Mouse (Mus musculus) neural tube, embryonic 15.5 days (tissue): Measurements from ENCODE around the gene Zc3h7b. TPM values are rescaled to one million over a fixed set of nuclear protein-coding genes. Genes with fewer than 3 reads are reported as not detected.
A peak's percentile ranks its signal among the peaks of the same experiment; 100 is the strongest.

Source experiments
- ATAC-seq: fragments of 200-750 bp; cut with Nextera tagmentation; 2 replicates; pipeline ENCODE4 v1.8.0; 2017; ENCODE audit warnings: mild to moderate bottlenecking, moderate TSS enrichment, moderate library complexity; ENCODE audit not compliant: low FRiP score
- H3K27ac ChIP-seq: fragments of 300-500 bp; sonication (generic); replicated peaks from 2 replicates; pipeline ENCODE4 v1.5.1; 2015; ENCODE audit warnings: mild to moderate bottlenecking, inconsistent platforms
- H3K27me3 ChIP-seq: fragments of 300-500 bp; sonication (generic); replicated peaks from 2 replicates; pipeline ENCODE4 v1.6.1; 2015; ENCODE audit warnings: inconsistent platforms
- H3K36me3 ChIP-seq: fragments of 300-500 bp; sonication (generic); 2 replicates; pipeline ENCODE4 v1.6.1; 2015; ENCODE audit warnings: inconsistent platforms
- H3K4me1 ChIP-seq: fragments of 300-500 bp; sonication (generic); 2 replicates; pipeline ENCODE4 v1.6.1; 2015; ENCODE audit warnings: inconsistent platforms
- H3K4me2 ChIP-seq: fragments of 300-500 bp; sonication (generic); 2 replicates; pipeline ENCODE4 v1.6.1; 2015; ENCODE audit warnings: inconsistent platforms, mild to moderate bottlenecking, moderate library complexity
- H3K4me3 ChIP-seq: fragments of 300-500 bp; sonication (generic); replicated peaks from 2 replicates; pipeline ENCODE4 v1.5.1; 2015; ENCODE audit warnings: mild to moderate bottlenecking, inconsistent platforms
- H3K9ac ChIP-seq: fragments of 300-500 bp; sonication (generic); replicated peaks from 2 replicates; pipeline ENCODE4 v1.6.1; 2015; ENCODE audit warnings: mild to moderate bottlenecking, inconsistent platforms
- H3K9me3 ChIP-seq: fragments of 300-500 bp; sonication (generic); replicated peaks from 2 replicates; pipeline ENCODE4 v1.6.1; 2016; ENCODE audit warnings: inconsistent platforms
- WGBS: fragments of 180-500 bp; shearing (Covaris S2); methylation state at CpG from one replicate; pipeline ENCODE4 v1.1.7; 2015; ENCODE audit warnings: mixed read lengths; 5-methylcytosine and 5-hydroxymethylcytosine counted together
- polyA plus RNA-seq: library from polyadenylated mRNA; unstranded; fragments of >200 nt; fragmentation: Nextera tagmentation; extraction: Ambion mirVana; gene quantifications from 2 replicates; pipeline ENCODE4 v1.2.1, GENCODE M21; 2015

Gene Zc3h7b
- polyA plus RNA-seq, 1 experiment from 2014 or later, result 41.7 TPM

- peaks cover 78% of the 10 kb centered on the region for H3K36me3 ChIP-seq
- no peaks in the 10 kb centered on the region for H3K27me3 ChIP-seq
- no peak overlapping the region for H3K4me3 ChIP-seq
- peaks cover 5% of the 10 kb centered on the region; the same call in 1 of the 2 replicates for H3K4me1 ChIP-seq
- ATAC-seq, result no peak
- no peak overlapping the region for H3K9ac ChIP-seq
- H3K27ac ChIP-seq, result no peak overlapping the region
- no peaks in the 10 kb centered on the region for H3K9me3 ChIP-seq
- H3K4me2 ChIP-seq, result no peak overlapping the region
- WGBS, result 89% methylated on average over 6 of the region's 6 CpGs
These were observed 31.1 kb upstream of the Zc3h7b start for GRCm38 (mm10) chr15:81713742-81714141.

GRCm38 (mm10) chr15:81718336-81719138, 26.3 kb upstream of the Zc3h7b start:
- Histone ChIP-seq H3K9ac (no peak overlapping the region), H3K4me2 (no peak overlapping the region)
- peak; percentile 78 for ATAC-seq

GRCm38 (mm10) chr15:81719139-81719531, 25.7 kb upstream of the Zc3h7b start:
- Histone ChIP-seq H3K4me2 (no peak overlapping the region), H3K4me3 (no peak overlapping the region), H3K9ac (no peak overlapping the region), H3K9me3 (no peaks in the 10 kb centered on the region), H3K27ac (no peak overlapping the region), H3K36me3 (peaks cover 78% of the 10 kb centered on the region), H3K27me3 (no peaks in the 10 kb centered on the region), H3K4me1 (peaks cover 5% of the 10 kb centered on the region; the same call in 1 of the 2 replicates)
- WGBS, result 91% methylated on average over 6 of the region's 6 CpGs
- no peak for ATAC-seq

More at GRCm38 (mm10) chr15:81718336-81719138, 26.3 kb upstream of the Zc3h7b start:
- Histone ChIP-seq H3K4me1 (peaks cover 5% of the 10 kb centered on the region; the same call in 1 of the 2 replicates), H3K9me3 (no peaks in the 10 kb centered on the region), H3K4me3 (no peak overlapping the region), H3K27ac (peak overlapping the region; percentile 10), H3K36me3 (peaks cover 77% of the 10 kb centered on the region), H3K27me3 (no peaks in the 10 kb centered on the region)
- 82% methylated on average over 9 of the region's 9 CpGs for WGBS

GRCm38 (mm10) chr15:81722361-81722760, 22.5 kb upstream of the Zc3h7b start:
- no peak overlapping the region for H3K4me2 ChIP-seq
- H3K27me3 ChIP-seq, result no peaks in the 10 kb centered on the region
- H3K9ac ChIP-seq, result no peak overlapping the region
- no peak overlapping the region for H3K27ac ChIP-seq
- H3K4me1 ChIP-seq, result peaks cover 13% of the 10 kb centered on the region
- ATAC-seq, result no peak
- peaks cover 56% of the 10 kb centered on the region for H3K36me3 ChIP-seq
- no peaks in the 10 kb centered on the region for H3K9me3 ChIP-seq
- no peak overlapping the region for H3K4me3 ChIP-seq
- 92% methylated on average over 5 of the region's 5 CpGs for WGBS

GRCm38 (mm10) chr15:81723653-81724052, 21.2 kb upstream of the Zc3h7b start:
- Histone ChIP-seq H3K9me3 (no peaks in the 10 kb centered on the region), H3K9ac (no peak overlapping the region), H3K4me3 (no peak overlapping the region), H3K36me3 (peaks cover 52% of the 10 kb centered on the region), H3K4me2 (no peak overlapping the region), H3K27ac (no peak overlapping the region), H3K27me3 (no peaks in the 10 kb centered on the region), H3K4me1 (peaks cover 21% of the 10 kb centered on the region)
- ATAC-seq, result no peak
- WGBS, result 92% methylated on average over 11 of the region's 11 CpGs

- WGBS, result 95% methylated on average over 8 of the region's 8 CpGs
- no peaks in the 10 kb centered on the region for H3K9me3 ChIP-seq
- no peak for ATAC-seq
These were observed 18.9 kb upstream of the Zc3h7b start for GRCm38 (mm10) chr15:81725965-81726364.

GRCm38 (mm10) chr15:81729241-81729791, 15.5 kb upstream of the Zc3h7b start:
- Histone ChIP-seq H3K4me2 (peak overlapping the region; percentile 91), H3K36me3 (0 out of 2 replicates have a peak, but pooled peaks cover under 1% of the 10 kb centered on the region), H3K9me3 (no peaks in the 10 kb centered on the region), H3K27ac (peak overlapping the region; percentile 80), H3K4me1 (peaks cover 27% of the 10 kb centered on the region), H3K27me3 (no peaks in the 10 kb centered on the region), H3K9ac (peak overlapping the region; percentile 92), H3K4me3 (peak overlapping the region; percentile 77)
- ATAC-seq, result peak; percentile 53
- WGBS, result under 1% methylated on average over 49 of the region's 49 CpGs

More at GRCm38 (mm10) chr15:81725965-81726364, 18.9 kb upstream of the Zc3h7b start:
- Histone ChIP-seq H3K27me3 (no peaks in the 10 kb centered on the region), H3K9ac (no peak overlapping the region), H3K4me1 (peaks cover 27% of the 10 kb centered on the region), H3K4me3 (no peak overlapping the region), H3K27ac (no peak overlapping the region), H3K4me2 (no peak overlapping the region), H3K36me3 (peaks cover 31% of the 10 kb centered on the region)

- Histone ChIP-seq H3K9ac (peak overlapping the region; percentile 92), H3K36me3 (no peaks in the 10 kb centered on the region), H3K4me1 (peaks cover 27% of the 10 kb centered on the region), H3K27me3 (no peaks in the 10 kb centered on the region), H3K4me2 (peak overlapping the region; percentile 91), H3K9me3 (no peaks in the 10 kb centered on the region), H3K4me3 (peak overlapping the region; percentile 77), H3K27ac (peak overlapping the region; percentile 80)
- 4% methylated on average over 41 of the region's 41 CpGs for WGBS
- ATAC-seq, result peak; percentile 99
These were observed 14.8 kb upstream of the Zc3h7b start for GRCm38 (mm10) chr15:81729792-81730635.

GRCm38 (mm10) chr15:81735075-81735474, 9.8 kb upstream of the Zc3h7b start:
- Histone ChIP-seq H3K9me3 (no peaks in the 10 kb centered on the region), H3K27ac (no peak overlapping the region), H3K4me2 (no peak overlapping the region), H3K27me3 (no peaks in the 10 kb centered on the region), H3K4me1 (no peaks in the 10 kb centered on the region), H3K36me3 (no peaks in the 10 kb centered on the region), H3K9ac (no peak overlapping the region), H3K4me3 (no peak overlapping the region)
- no peak for ATAC-seq
- WGBS, result 58% methylated on average over 3 of the region's 3 CpGs

GRCm38 (mm10) chr15:81739296-81739695, 5.6 kb upstream of the Zc3h7b start:
- WGBS, result 87% methylated on average over 3 of the region's 3 CpGs
- Histone ChIP-seq H3K9me3 (no peaks in the 10 kb centered on the region), H3K27me3 (no peaks in the 10 kb centered on the region), H3K4me2 (no peak overlapping the region), H3K4me1 (peaks cover 5% of the 10 kb centered on the region), H3K9ac (no peak overlapping the region), H3K4me3 (no peak overlapping the region), H3K36me3 (no peaks in the 10 kb centered on the region), H3K27ac (no peak overlapping the region)
- no peak for ATAC-seq

GRCm38 (mm10) chr15:81739924-81740323, 4.9 kb upstream of the Zc3h7b start:
- Histone ChIP-seq H3K4me2 (no peak overlapping the region), H3K9ac (no peak overlapping the region), H3K4me3 (no peak overlapping the region), H3K36me3 (no peaks in the 10 kb centered on the region), H3K9me3 (no peaks in the 10 kb centered on the region), H3K27ac (no peak overlapping the region), H3K4me1 (peaks cover 8% of the 10 kb centered on the region), H3K27me3 (no peaks in the 10 kb centered on the region)
- no peak for ATAC-seq
- 3% methylated on average over 2 of the region's 2 CpGs for WGBS
